Mouse (Mus musculus): ENCODE data around the gene Fbxo44. TPM values are rescaled to one million over a fixed set of nuclear protein-coding genes. Genes with fewer than 3 reads are reported as not detected.

Gene Fbxo44
- polyA plus RNA-seq, 1 experiment = 2.1 TPM

GRCm38 (mm10) chr4:148169586-148169985 lies 9.3 kb upstream of the Fbxo44 start:
- Histone ChIP-seq H3K4me3 (ENCODE audit: insufficient read depth, poor library complexity, severe bottlenecking) (no peak overlapping the region), H3K79me3 (ENCODE audit: low read depth) (no peaks in the 10 kb centered on the region), H3K27me3 (ENCODE audit: control insufficient read depth, insufficient read depth, insufficient read length) (peaks cover 44% of the 10 kb centered on the region), H3K79me2 (ENCODE audit: control insufficient read depth, insufficient read depth) (no peaks in the 10 kb centered on the region), H3K36me3 (ENCODE audit: control insufficient read depth, insufficient read depth) (no peaks in the 10 kb centered on the region), H3ac (ENCODE audit: control insufficient read depth, insufficient read length, low read depth) (no peak overlapping the region)
- no peak for TF ChIP-seq CTCF (IDR thresholded peaks at IDR 0.05; ENCODE audit: control insufficient read depth, insufficient read depth, insufficient read length)
- TF ChIP-seq MYOD1 (IDR thresholded peaks at IDR 0.05; ENCODE audit: control insufficient read depth, insufficient read length, low read depth) = no peak
- TF ChIP-seq FOSL1 (IDR thresholded peaks at IDR 0.05; ENCODE audit: insufficient read depth, low read length, poor library complexity, severe bottlenecking) = no peak
- TF ChIP-seq CEBPB (IDR thresholded peaks at IDR 0.05; ENCODE audit: low read depth) = no peak
- TF ChIP-seq MAX (IDR thresholded peaks at IDR 0.05) = no peak
- no peak for TF ChIP-seq MYOG (IDR thresholded peaks at IDR 0.05; ENCODE audit: control insufficient read depth, extremely low read depth, insufficient read length)
- no peak for TF ChIP-seq USF1 (IDR thresholded peaks at IDR 0.05; ENCODE audit: low read depth)

GRCm38 (mm10) chr4:148168287-148168686 lies 8.0 kb upstream of the Fbxo44 start:
- Histone ChIP-seq H3K79me3 (ENCODE audit: low read depth) (no peaks in the 10 kb centered on the region), H3K4me3 (ENCODE audit: insufficient read depth, poor library complexity, severe bottlenecking) (no peak overlapping the region), H3K36me3 (ENCODE audit: control insufficient read depth, insufficient read depth) (no peaks in the 10 kb centered on the region), H3ac (ENCODE audit: control insufficient read depth, insufficient read length, low read depth) (no peak overlapping the region), H3K27me3 (ENCODE audit: control insufficient read depth, insufficient read depth, insufficient read length) (peaks cover 40% of the 10 kb centered on the region), H3K79me2 (ENCODE audit: control insufficient read depth, insufficient read depth) (no peaks in the 10 kb centered on the region)
- TF ChIP-seq MYOD1 (IDR thresholded peaks at IDR 0.05; ENCODE audit: control insufficient read depth, insufficient read length, low read depth) = no peak
- no peak for TF ChIP-seq MYOG (IDR thresholded peaks at IDR 0.05; ENCODE audit: control insufficient read depth, extremely low read depth, insufficient read length)
- peak; percentile 33 for TF ChIP-seq CTCF (IDR thresholded peaks at IDR 0.05; ENCODE audit: control insufficient read depth, insufficient read depth, insufficient read length)
- TF ChIP-seq CEBPB (IDR thresholded peaks at IDR 0.05; ENCODE audit: low read depth) = no peak
- no peak for TF ChIP-seq FOSL1 (IDR thresholded peaks at IDR 0.05; ENCODE audit: insufficient read depth, low read length, poor library complexity, severe bottlenecking)
- TF ChIP-seq MAX (IDR thresholded peaks at IDR 0.05) = peak; percentile 41
- TF ChIP-seq USF1 (IDR thresholded peaks at IDR 0.05; ENCODE audit: low read depth) = no peak

- no peaks in the 10 kb centered on the region for H3K36me3 ChIP-seq (ENCODE audit: control insufficient read depth, insufficient read depth)
- no peaks in the 10 kb centered on the region for H3K79me3 ChIP-seq (ENCODE audit: low read depth)
- H3K79me2 ChIP-seq (ENCODE audit: control insufficient read depth, insufficient read depth) = no peaks in the 10 kb centered on the region
- TF ChIP-seq FOSL1 (IDR thresholded peaks at IDR 0.05; ENCODE audit: insufficient read depth, low read length, poor library complexity, severe bottlenecking) (no peak), CTCF (IDR thresholded peaks at IDR 0.05; ENCODE audit: control insufficient read depth, insufficient read depth, insufficient read length) (peak; percentile 17)
- H3K4me3 ChIP-seq (ENCODE audit: insufficient read depth, poor library complexity, severe bottlenecking) = no peak overlapping the region
- H3ac ChIP-seq (ENCODE audit: control insufficient read depth, insufficient read length, low read depth) = no peak overlapping the region
- H3K27me3 ChIP-seq (ENCODE audit: control insufficient read depth, insufficient read depth, insufficient read length) = peaks cover 33% of the 10 kb centered on the region
Observed at GRCm38 (mm10) chr4:148166986-148167385, 6.7 kb upstream of the Fbxo44 start.

GRCm38 (mm10) chr4:148166431-148166830 lies 6.1 kb upstream of the Fbxo44 start:
- H3K79me2 ChIP-seq (ENCODE audit: control insufficient read depth, insufficient read depth) = no peaks in the 10 kb centered on the region
- peaks cover 29% of the 10 kb centered on the region for H3K27me3 ChIP-seq (ENCODE audit: control insufficient read depth, insufficient read depth, insufficient read length)
- no peak overlapping the region for H3ac ChIP-seq (ENCODE audit: control insufficient read depth, insufficient read length, low read depth)
- H3K4me3 ChIP-seq (ENCODE audit: insufficient read depth, poor library complexity, severe bottlenecking) = no peak overlapping the region
- H3K36me3 ChIP-seq (ENCODE audit: control insufficient read depth, insufficient read depth) = no peaks in the 10 kb centered on the region
- no peaks in the 10 kb centered on the region for H3K79me3 ChIP-seq (ENCODE audit: low read depth)
- TF ChIP-seq MYOG (IDR thresholded peaks at IDR 0.05; ENCODE audit: control insufficient read depth, extremely low read depth, insufficient read length) = no peak
- no peak for TF ChIP-seq MYOD1 (IDR thresholded peaks at IDR 0.05; ENCODE audit: control insufficient read depth, insufficient read length, low read depth)
- TF ChIP-seq CEBPB (IDR thresholded peaks at IDR 0.05; ENCODE audit: low read depth) = no peak
- TF ChIP-seq FOSL1 (IDR thresholded peaks at IDR 0.05; ENCODE audit: insufficient read depth, low read length, poor library complexity, severe bottlenecking) = no peak
- no peak for TF ChIP-seq MAX (IDR thresholded peaks at IDR 0.05)

GRCm38 (mm10) chr4:148165551-148165950 lies 5.3 kb upstream of the Fbxo44 start:
- Histone ChIP-seq H3K27me3 (ENCODE audit: control insufficient read depth, insufficient read depth, insufficient read length) (peaks cover 28% of the 10 kb centered on the region), H3K79me3 (ENCODE audit: low read depth) (no peaks in the 10 kb centered on the region), H3K79me2 (ENCODE audit: control insufficient read depth, insufficient read depth) (no peaks in the 10 kb centered on the region), H3ac (ENCODE audit: control insufficient read depth, insufficient read length, low read depth) (no peak overlapping the region), H3K4me3 (ENCODE audit: insufficient read depth, poor library complexity, severe bottlenecking) (no peak overlapping the region), H3K36me3 (ENCODE audit: control insufficient read depth, insufficient read depth) (no peaks in the 10 kb centered on the region)
- TF ChIP-seq MYOD1 (IDR thresholded peaks at IDR 0.05; ENCODE audit: control insufficient read depth, insufficient read length, low read depth) (no peak), MAX (IDR thresholded peaks at IDR 0.05) (no peak), CTCF (IDR thresholded peaks at IDR 0.05; ENCODE audit: control insufficient read depth, insufficient read depth, insufficient read length) (no peak), CEBPB (IDR thresholded peaks at IDR 0.05; ENCODE audit: low read depth) (no peak), USF1 (IDR thresholded peaks at IDR 0.05; ENCODE audit: low read depth) (no peak), FOSL1 (IDR thresholded peaks at IDR 0.05; ENCODE audit: insufficient read depth, low read length, poor library complexity, severe bottlenecking) (no peak), MYOG (IDR thresholded peaks at IDR 0.05; ENCODE audit: control insufficient read depth, extremely low read depth, insufficient read length) (no peak)

- Histone ChIP-seq H3K4me3 (ENCODE audit: insufficient read depth, poor library complexity, severe bottlenecking) (no peak overlapping the region), H3ac (ENCODE audit: control insufficient read depth, insufficient read length, low read depth) (no peak overlapping the region), H3K79me3 (ENCODE audit: low read depth) (no peaks in the 10 kb centered on the region), H3K36me3 (ENCODE audit: control insufficient read depth, insufficient read depth) (no peaks in the 10 kb centered on the region), H3K79me2 (ENCODE audit: control insufficient read depth, insufficient read depth) (no peaks in the 10 kb centered on the region), H3K27me3 (ENCODE audit: control insufficient read depth, insufficient read depth, insufficient read length) (peaks cover 28% of the 10 kb centered on the region)
- TF ChIP-seq FOSL1 (IDR thresholded peaks at IDR 0.05; ENCODE audit: insufficient read depth, low read length, poor library complexity, severe bottlenecking) = no peak
- no peak for TF ChIP-seq MAX (IDR thresholded peaks at IDR 0.05)
- no peak for TF ChIP-seq USF1 (IDR thresholded peaks at IDR 0.05; ENCODE audit: low read depth)
- no peak for TF ChIP-seq CEBPB (IDR thresholded peaks at IDR 0.05; ENCODE audit: low read depth)
- no peak for TF ChIP-seq MYOD1 (IDR thresholded peaks at IDR 0.05; ENCODE audit: control insufficient read depth, insufficient read length, low read depth)
- TF ChIP-seq MYOG (IDR thresholded peaks at IDR 0.05; ENCODE audit: control insufficient read depth, extremely low read depth, insufficient read length) = no peak
- TF ChIP-seq CTCF (IDR thresholded peaks at IDR 0.05; ENCODE audit: control insufficient read depth, insufficient read depth, insufficient read length) = no peak
Observed at GRCm38 (mm10) chr4:148164461-148164860, 4.2 kb upstream of the Fbxo44 start.
